Mouse (Mus musculus) spleen, adult 2 months (tissue): Measurements from ENCODE around the gene Sec23a.

Experiments used
- CTCF ChIP-seq: fragments of 200-500 bp; IDR thresholded peaks from 2 replicates; pipeline ENCODE4 v1.5.1; 2011; ENCODE audit warnings: mild to moderate bottlenecking, inconsistent platforms; ENCODE audit not compliant: insufficient read depth, insufficient read length, insufficient replicate concordance; ENCODE audit errors: extremely low read depth
- POLR2A ChIP-seq: fragments of 200-500 bp; IDR thresholded peaks from 2 replicates; pipeline ENCODE4 v1.6.1; 2011; ENCODE audit warnings: low read depth, low read length, inconsistent platforms

- TF ChIP-seq CTCF = no peak
- TF ChIP-seq POLR2A = peak; percentile 80
Observed at GRCm38 (mm10) chr12:59011844-59012709, at the start of gene Sec23a.
